Comparison of ENCODE assay signal across 8 mouse cellular contexts in genomic region chr17:42876001-42876903, GRCm38 (mm10). TPM values are rescaled to one million over a fixed set of nuclear protein-coding genes. Genes with fewer than 3 reads are reported as not detected.
DNase-seq lines count a peak whose midpoint lies in the region; ATAC-seq and TF ChIP-seq lines count a peak whose summit lies in the region.

Cd2ap (minus strand) TSS chr17:42876665.

- intact Hi-C loops in heart, postnatal 25 days (cut with DNase I) = loop anchor here (5.0 kb wide), 1 partner anchor 51 kb away; no protein-coding TSS in a partner anchor

- no peak for TF ChIP-seq CTCF in layer of hippocampus, adult 2 months (conservative IDR thresholded peaks at IDR 0.05)
- no peak for TF ChIP-seq CTCF in lung, embryonic 14.5 days (IDR thresholded peaks at IDR 0.05; ENCODE audit: low read depth)
- TF ChIP-seq CTCF in olfactory bulb, adult 2 months (IDR thresholded peaks at IDR 0.05; ENCODE audit: insufficient read depth, low read depth, low read length) = no peak
- TF ChIP-seq CTCF in thymus, adult 2 months (IDR thresholded peaks at IDR 0.05; ENCODE audit: borderline replicate concordance, control insufficient read depth, extremely low read depth, insufficient read depth, low read length, poor library complexity) = 0 out of 2 replicates have a peak, but pooled peaks have one; percentile 8

- peak; percentile 98 for ATAC-seq in forebrain, embryonic 15.5 days (replicated peaks)
- peak; percentile 96 for ATAC-seq in lung, embryonic 14.5 days (ENCODE audit: insufficient read depth)

- H3K9ac ChIP-seq in forebrain, embryonic 15.5 days (replicated peaks) = peak within 1 kb of the TSS; percentile 81
- H3K9ac ChIP-seq in lung, embryonic 14.5 days = peak within 1 kb of the TSS; percentile 93

- under 1% methylated on average over 92 of the region's 94 CpGs for WGBS in forebrain, embryonic 15.5 days
- under 1% methylated on average over 83 of the region's 94 CpGs for WGBS in lung, embryonic 14.5 days
- WGBS in olfactory bulb, adult 2 months = under 1% methylated on average over 94 of the region's 94 CpGs
- 1% methylated on average over 94 of the region's 94 CpGs for WGBS in thymus, adult 2 months

- no peaks in the 10 kb centered on the region for H3K9me3 ChIP-seq in forebrain, embryonic 15.5 days
- H3K9me3 ChIP-seq in lung, embryonic 14.5 days (ENCODE audit: low read depth, low read length) = no peaks in the 10 kb centered on the region

- TF ChIP-seq POLR2A in olfactory bulb, adult 2 months (IDR thresholded peaks at IDR 0.05; ENCODE audit: insufficient read depth, low read depth, low read length) = peak; percentile 72
- peak; percentile 94 for TF ChIP-seq POLR2A in thymus, adult 2 months (IDR thresholded peaks at IDR 0.05; ENCODE audit: control insufficient read depth, extremely low read depth, insufficient read depth, low read length, poor library complexity)

- H3K4me2 ChIP-seq in forebrain, embryonic 15.5 days (replicated peaks) = peak within 1 kb of the TSS; percentile 76
- peak within 1 kb of the TSS; percentile 81 for H3K4me2 ChIP-seq in lung, embryonic 14.5 days

- DNase-seq in ES-CJ7 (ENCODE audit: low read depth, low spot score) = peak; percentile 93
- peak; percentile 95 for DNase-seq in cerebellum, adult 11 months
- DNase-seq in heart, postnatal 25 days (ENCODE audit: low spot score) = peak; percentile 95
- peak; percentile 90 to 96 for DNase-seq in layer of hippocampus, adult 2 months (ENCODE audit: low spot score in 2 of 2)
- peak; percentile 97 for DNase-seq in lung, embryonic 14.5 days
- peak; percentile 99 for DNase-seq in thymus, adult 2 months

- peak within 1 kb of the TSS; percentile 89 for H3K27ac ChIP-seq in forebrain, embryonic 15.5 days (replicated peaks)
- H3K27ac ChIP-seq in layer of hippocampus, adult 2 months = peak within 1 kb of the TSS; percentile 99
- peak within 1 kb of the TSS; percentile 97 for H3K27ac ChIP-seq in lung, embryonic 14.5 days (ENCODE audit: low read depth)
- peak within 1 kb of the TSS; percentile 61 for H3K27ac ChIP-seq in olfactory bulb, adult 2 months (ENCODE audit: insufficient read depth, low read depth, low read length)
- H3K27ac ChIP-seq in thymus, adult 2 months (ENCODE audit: control insufficient read depth, insufficient read depth, low read length) = peak within 1 kb of the TSS; percentile 88

- H3K27me3 ChIP-seq in forebrain, embryonic 15.5 days = no peaks in the 10 kb centered on the region
- no peaks in the 10 kb centered on the region for H3K27me3 ChIP-seq in lung, embryonic 14.5 days (ENCODE audit: insufficient read depth, low read length)
- H3K27me3 ChIP-seq in thymus, adult 2 months (ENCODE audit: control insufficient read depth, insufficient read depth, low read length) = no peaks in the 10 kb centered on the region

- peaks cover 15% of the 10 kb centered on the region for H3K4me1 ChIP-seq in forebrain, embryonic 15.5 days
- no peaks in the 10 kb centered on the region; the same call in 1 of the 2 replicates for H3K4me1 ChIP-seq in lung, embryonic 14.5 days (ENCODE audit: insufficient read depth)
- peaks cover 2% of the 10 kb centered on the region; the same call in 1 of the 2 replicates for H3K4me1 ChIP-seq in olfactory bulb, adult 2 months (ENCODE audit: control insufficient read depth, insufficient read depth, low read length)
- H3K4me1 ChIP-seq in thymus, adult 2 months (replicated peaks; ENCODE audit: control insufficient read depth, insufficient read depth, low read length) = peaks cover 5% of the 10 kb centered on the region

- no peaks in the 10 kb centered on the region for H3K36me3 ChIP-seq in forebrain, embryonic 15.5 days
- no peaks in the 10 kb centered on the region for H3K36me3 ChIP-seq in lung, embryonic 14.5 days (ENCODE audit: insufficient read depth)
- no peaks in the 10 kb centered on the region for H3K36me3 ChIP-seq in thymus, adult 2 months (ENCODE audit: control insufficient read depth, insufficient read depth, low read length)

- peak within 1 kb of the TSS; percentile 73 for H3K4me3 ChIP-seq in forebrain, embryonic 15.5 days
- H3K4me3 ChIP-seq in layer of hippocampus, adult 2 months = peak within 1 kb of the TSS; percentile 98
- H3K4me3 ChIP-seq in lung, embryonic 14.5 days (ENCODE audit: low read depth, low read length) = peak within 1 kb of the TSS; percentile 87
- peak within 1 kb of the TSS; percentile 69 for H3K4me3 ChIP-seq in olfactory bulb, adult 2 months (ENCODE audit: insufficient read depth, low read depth, low read length)
- H3K4me3 ChIP-seq in thymus, adult 2 months (ENCODE audit: control insufficient read depth, insufficient read depth, low read length) = peak within 1 kb of the TSS; percentile 89

RNA-seq across cellular contexts. Expression of gene Cd2ap, which starts in this region (rescaled TPM):
- polyA plus RNA-seq in forebrain, embryonic 15.5 days (2015; fragmentation: Nextera tagmentation; extraction: Ambion mirVana) = 7.4 and 8.6 TPM in 2 replicates
- total RNA-seq in heart, postnatal 25 days (2021) = 10 to 100 TPM; 21.4 to 22.4 TPM
- total RNA-seq in layer of hippocampus, adult 2 months (2021) = 10 to 100 TPM; 20.6 to 22.5 TPM
- polyA plus RNA-seq in lung, embryonic 14.5 days (2014; fragmentation: Nextera tagmentation; extraction: Ambion mirVana) = 38.1 and 38.7 TPM in 2 replicates
- polyA plus RNA-seq in olfactory bulb, adult 2 months (2012; ENCODE audit: insufficient read depth, insufficient read length, low replicate concordance, missing spikeins) = not detected in 2 replicates
- polyA plus RNA-seq in thymus, adult 2 months (2012; rRNA removed) = 11.2 and 14.4 TPM in 2 replicates

Comparison
In these comparisons a context has a peak if more than half of its experiments do, and no peak if none do; other contexts are left out.
1. Peak in every context shown above with its lines: DNase-seq, ATAC-seq, H3K4me3 ChIP-seq and H3K27ac ChIP-seq.